Mouse (Mus musculus) left cerebral cortex, postnatal 14 days (tissue): Measurements from ENCODE around the gene Rptn. TPM values are rescaled to one million over a fixed set of nuclear protein-coding genes. Genes with fewer than 3 reads are reported as not detected.
"Not testable (repeated sequence)": the region's sequence is repeated elsewhere in the genome, so short reads cannot be mapped to it uniquely, and the experiment has no call there.

Source experiments
- DNase-seq, 2 experiments: peaks; one replicate each; pipeline ENCODE4 v3.0.0; 2021 to 2022; ENCODE audit warnings: low spot score in 2 of 2, mixed read lengths in 1 of 2
- intact Hi-C: fragments of 180-260 bp; cut with DNase I; formaldehyde crosslinking; loops from one replicate; pipeline ENCODE4 v1.15.1; 2025
- microRNA-seq, 2 experiments: library from miRNA; unstranded; fragments of <30 nt; microRNA quantifications; one replicate each; pipeline ENCODE4 v1.2.0; 2022
- total RNA-seq, 2 experiments: library from RNA; stranded (reverse); gene quantifications; 2 replicates each; pipeline ENCODE4 v1.2.3; 2021

The Rptn gene
- total RNA-seq, 2 experiments from 2014 or later, result not detected

DNA sequence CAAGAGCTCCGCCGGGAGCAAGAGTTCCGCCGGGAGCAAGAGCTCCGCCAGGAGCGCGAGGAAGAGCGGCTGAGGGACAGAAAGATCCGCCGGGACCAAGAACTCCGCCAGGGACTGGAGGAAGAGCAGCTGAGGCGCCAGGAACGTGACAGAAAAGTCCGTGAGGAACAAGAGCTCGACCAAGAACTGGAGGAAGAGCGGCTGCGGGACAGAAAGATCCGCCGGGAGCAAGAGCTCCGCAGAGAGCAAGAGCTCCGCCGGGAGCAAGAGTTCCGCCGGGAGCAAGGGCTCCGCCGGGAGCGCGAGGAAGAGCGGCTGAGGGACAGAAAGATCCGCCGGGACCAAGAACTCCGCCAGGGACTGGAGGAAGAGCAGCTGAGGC is 53.2 kb downstream of the Rptn start:
- DNase-seq, intact Hi-C loops: not testable (repeated sequence)

DNA sequence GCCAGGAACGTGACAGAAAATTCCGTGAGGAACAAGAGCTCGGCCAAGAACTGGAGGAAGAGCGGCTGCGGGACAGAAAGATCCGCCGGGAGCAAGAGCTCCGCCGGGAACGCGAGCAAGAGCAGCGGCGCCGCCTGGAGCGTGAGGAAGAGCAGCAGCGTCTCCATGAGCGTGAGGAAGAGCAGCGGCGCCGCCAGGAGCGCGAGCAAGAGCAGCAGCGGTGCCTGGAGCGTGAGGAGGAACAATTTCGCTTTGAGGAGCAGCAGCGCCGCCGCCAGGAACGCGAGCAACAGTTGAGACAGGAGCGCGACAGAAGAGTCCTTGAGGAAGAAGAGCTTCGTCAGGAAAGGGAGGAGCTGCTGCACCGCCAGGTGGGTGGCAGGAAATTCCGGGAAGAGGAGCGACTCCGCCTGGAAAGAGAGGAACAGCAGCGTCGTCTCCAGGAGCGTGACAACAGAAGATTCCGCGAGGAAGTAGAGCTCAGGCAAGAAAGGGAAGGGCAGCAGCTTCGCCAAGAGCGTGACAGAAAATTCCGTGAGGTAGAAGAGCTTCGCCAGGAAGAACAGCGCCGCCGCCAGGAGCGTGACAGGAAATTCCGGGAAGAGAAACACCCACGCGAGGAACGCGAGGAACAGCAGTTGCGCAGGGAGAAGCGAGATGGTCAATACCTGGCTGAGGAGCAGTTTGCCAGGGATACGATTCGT is 53.8 kb downstream of the Rptn start:
- intact Hi-C loops, result no loop called here

More for the DNA sequence above, 53.8 kb downstream of the Rptn start:
- DNase-seq, result peak; percentile 67 to 75

Small RNA genes within 50 kb of the gene (microRNA-seq; reads per million reads assigned to microRNA genes)
- gene Gm22752, result 0 reads per million in 2 experiments
- gene Gm44353, result 0 reads per million in 2 experiments

Other genes starting within 250 kb of the Rptn start
- gene Crnn, start 248.9 kb upstream of the Rptn start, total RNA-seq, result not detected
- gene Flg2, start 196.4 kb upstream of the Rptn start, total RNA-seq, result not detected
- not detected for gene Flg, start 120.2 kb upstream of the Rptn start, total RNA-seq
- gene Hrnr, start 74.0 kb upstream of the Rptn start, total RNA-seq, result not detected
- under 1 TPM; 0.83 to 0.99 TPM for gene Tchh, start 48.6 kb downstream of the Rptn start, total RNA-seq
- not detected for gene Tchhl1, start 75.1 kb downstream of the Rptn start, total RNA-seq
- gene S100a11, start 126.8 kb downstream of the Rptn start, total RNA-seq, result 10 to 100 TPM; 16.7 to 17.7 TPM
- gene S100a10, start 161.4 kb downstream of the Rptn start, total RNA-seq, result 10 to 100 TPM; 35.8 to 37.2 TPM